Mouse (Mus musculus): Measurements from ENCODE around the gene Olfr549. TPM values are rescaled to one million over a fixed set of nuclear protein-coding genes. Genes with fewer than 3 reads are reported as not detected.
A peak's percentile ranks its signal among the peaks of the same experiment; 100 is the strongest.

Gene Olfr549
- total RNA-seq (2021) (not detected), polyA plus RNA-seq (2012; rRNA removed) (not detected in 2 replicates)
- long read RNA-seq, result 0 reads

- intact Hi-C loops (cut with DNase I), result no loop called here
- DNase-seq, result no peak
- 78% methylated on average over 3 of the region's 3 CpGs for WGBS
- Histone ChIP-seq H3K9ac (ENCODE audit: low read depth, low read length) (no peak within 1 kb of the TSS), H3K27me3 (ENCODE audit: control insufficient read depth, insufficient read depth, low read length) (no peaks in the 10 kb centered on the region), H3K36me3 (ENCODE audit: control insufficient read depth, insufficient read depth, low read length) (no peaks in the 10 kb centered on the region), H3K27ac (no peak within 1 kb of the TSS), H3K4me3 (no peak within 1 kb of the TSS), H3K4me1 (ENCODE audit: control insufficient read depth, insufficient read depth, low read length) (no peaks in the 10 kb centered on the region), H3K79me2 (replicated peaks; ENCODE audit: control insufficient read depth, insufficient read depth, low read length) (no peaks in the 10 kb centered on the region)
- TF ChIP-seq EP300 (IDR thresholded peaks at IDR 0.05; ENCODE audit: insufficient read depth, low read depth, low read length) (no peak), POLR2A (IDR thresholded peaks at IDR 0.05; ENCODE audit: insufficient read depth, low read depth, low read length) (no peak), CTCF (IDR thresholded peaks at IDR 0.05) (no peak)
Measured at GRCm38 (mm10) chr7:102549570-102549969, at the start of gene Olfr549. Olfr549 (plus strand) TSS chr7:102549870.

DNA sequence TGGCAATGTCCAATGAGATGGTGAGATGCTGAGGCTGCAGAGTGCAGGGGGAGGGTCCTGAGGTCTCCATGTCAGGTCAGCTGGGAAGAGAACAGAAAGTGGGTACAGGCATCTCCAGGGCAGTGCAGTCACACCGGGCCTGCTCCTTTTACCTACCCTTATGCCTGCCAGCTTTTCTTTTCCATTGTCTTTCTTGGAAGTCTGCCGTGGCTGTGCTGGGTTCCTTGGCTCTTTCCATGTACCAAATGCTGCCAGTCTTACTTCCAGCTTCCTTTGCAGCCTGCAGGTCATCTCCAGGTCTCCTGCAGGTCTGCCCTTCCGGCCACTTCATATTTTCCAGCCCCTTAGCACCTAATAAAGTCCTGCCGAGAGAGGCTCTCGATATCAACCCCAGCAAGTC is 47.7 kb upstream of the Olfr549 start:
- 62% methylated on average over 5 of the region's 5 CpGs for WGBS

GRCm38 (mm10) chr7:102506848-102507247 is 42.8 kb upstream of the Olfr549 start:
- no peak overlapping the region for H3K27ac ChIP-seq

More for the DNA sequence above, 47.7 kb upstream of the Olfr549 start:
- H3K36me3 ChIP-seq (ENCODE audit: control insufficient read depth, insufficient read depth, low read length), result no peaks in the 10 kb centered on the region
- H3K27ac ChIP-seq, result no peak overlapping the region
- TF ChIP-seq EP300 (IDR thresholded peaks at IDR 0.05; ENCODE audit: insufficient read depth, low read depth, low read length) (no peak), CTCF (IDR thresholded peaks at IDR 0.05) (no peak), POLR2A (IDR thresholded peaks at IDR 0.05; ENCODE audit: insufficient read depth, low read depth, low read length) (no peak)
- no peaks in the 10 kb centered on the region for H3K27me3 ChIP-seq (ENCODE audit: control insufficient read depth, insufficient read depth, low read length)
- H3K4me1 ChIP-seq (ENCODE audit: control insufficient read depth, insufficient read depth, low read length), result no peaks in the 10 kb centered on the region
- DNase-seq, result no peak
- no peak overlapping the region for H3K4me3 ChIP-seq
- intact Hi-C loops (cut with DNase I), result loop anchor here (10.0 kb wide), 1 partner anchor 1303 kb away; no protein-coding TSS in a partner anchor
- no peaks in the 10 kb centered on the region for H3K79me2 ChIP-seq (replicated peaks; ENCODE audit: control insufficient read depth, insufficient read depth, low read length)
- H3K9ac ChIP-seq (ENCODE audit: low read depth, low read length), result no peak overlapping the region

GRCm38 (mm10) chr7:102508066-102508465 is 41.6 kb upstream of the Olfr549 start:
- intact Hi-C loops (cut with DNase I), result loop anchor here (10.0 kb wide), 1 partner anchor 1297 kb away; no protein-coding TSS in a partner anchor

More at GRCm38 (mm10) chr7:102506848-102507247, 42.8 kb upstream of the Olfr549 start:
- TF ChIP-seq EP300 (IDR thresholded peaks at IDR 0.05; ENCODE audit: insufficient read depth, low read depth, low read length) (0 out of 2 replicates have a peak, but pooled peaks have one; percentile 57), CTCF (IDR thresholded peaks at IDR 0.05) (peak; percentile 93), POLR2A (IDR thresholded peaks at IDR 0.05; ENCODE audit: insufficient read depth, low read depth, low read length) (no peak)
- no peaks in the 10 kb centered on the region for H3K4me1 ChIP-seq (ENCODE audit: control insufficient read depth, insufficient read depth, low read length)
- peak; percentile 59 to 73 for DNase-seq
- no peak overlapping the region for H3K9ac ChIP-seq (ENCODE audit: low read depth, low read length)
- no peaks in the 10 kb centered on the region for H3K36me3 ChIP-seq (ENCODE audit: control insufficient read depth, insufficient read depth, low read length)
- intact Hi-C loops (cut with DNase I), result loop anchor here (10.0 kb wide), 1 partner anchor 1298 kb away; no protein-coding TSS in a partner anchor
- H3K4me3 ChIP-seq, result no peak overlapping the region
- no peaks in the 10 kb centered on the region for H3K27me3 ChIP-seq (ENCODE audit: control insufficient read depth, insufficient read depth, low read length)
- WGBS, result 35% methylated on average over 3 of the region's 3 CpGs
- no peaks in the 10 kb centered on the region for H3K79me2 ChIP-seq (replicated peaks; ENCODE audit: control insufficient read depth, insufficient read depth, low read length)

DNA sequence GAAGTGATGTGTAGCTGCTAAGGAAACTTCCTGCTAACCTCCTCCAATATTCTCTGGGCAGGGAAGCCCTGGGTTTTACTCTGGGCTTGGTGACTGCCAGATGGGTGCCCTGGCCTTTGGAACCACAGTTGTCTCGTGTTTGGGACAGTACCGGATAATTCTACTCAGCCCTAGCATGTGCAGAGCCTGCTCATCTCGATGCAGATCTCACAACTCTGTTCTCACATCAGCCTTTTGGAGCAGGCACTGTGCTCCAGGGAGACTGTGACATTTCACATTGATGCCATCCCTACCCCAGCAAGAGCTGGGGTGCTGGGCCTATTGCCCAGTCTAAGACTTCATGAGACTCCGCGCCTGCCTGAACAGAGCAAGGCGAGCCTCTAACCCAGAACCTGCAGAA is 41.0 kb upstream of the Olfr549 start:
- Histone ChIP-seq H3K27me3 (ENCODE audit: control insufficient read depth, insufficient read depth, low read length) (no peaks in the 10 kb centered on the region), H3K4me1 (ENCODE audit: control insufficient read depth, insufficient read depth, low read length) (no peaks in the 10 kb centered on the region), H3K79me2 (replicated peaks; ENCODE audit: control insufficient read depth, insufficient read depth, low read length) (no peaks in the 10 kb centered on the region), H3K9ac (ENCODE audit: low read depth, low read length) (no peak overlapping the region), H3K4me3 (no peak overlapping the region), H3K27ac (no peak overlapping the region), H3K36me3 (ENCODE audit: control insufficient read depth, insufficient read depth, low read length) (no peaks in the 10 kb centered on the region)
- 85% methylated on average over 6 of the region's 6 CpGs for WGBS
- DNase-seq, result no peak
- intact Hi-C loops (cut with DNase I), result loop anchor here (10.0 kb wide), 1 partner anchor 1296 kb away; no protein-coding TSS in a partner anchor
- TF ChIP-seq EP300 (IDR thresholded peaks at IDR 0.05; ENCODE audit: insufficient read depth, low read depth, low read length) (no peak), POLR2A (IDR thresholded peaks at IDR 0.05; ENCODE audit: insufficient read depth, low read depth, low read length) (no peak), CTCF (IDR thresholded peaks at IDR 0.05) (no peak)

More at GRCm38 (mm10) chr7:102508066-102508465, 41.6 kb upstream of the Olfr549 start:
- Histone ChIP-seq H3K4me3 (no peak overlapping the region), H3K36me3 (ENCODE audit: control insufficient read depth, insufficient read depth, low read length) (no peaks in the 10 kb centered on the region), H3K27ac (no peak overlapping the region), H3K9ac (ENCODE audit: low read depth, low read length) (no peak overlapping the region), H3K79me2 (replicated peaks; ENCODE audit: control insufficient read depth, insufficient read depth, low read length) (no peaks in the 10 kb centered on the region), H3K4me1 (ENCODE audit: control insufficient read depth, insufficient read depth, low read length) (no peaks in the 10 kb centered on the region), H3K27me3 (ENCODE audit: control insufficient read depth, insufficient read depth, low read length) (no peaks in the 10 kb centered on the region)
- WGBS, result 80% methylated on average over 9 of the region's 9 CpGs
- no peak for TF ChIP-seq POLR2A (IDR thresholded peaks at IDR 0.05; ENCODE audit: insufficient read depth, low read depth, low read length)
- TF ChIP-seq CTCF (IDR thresholded peaks at IDR 0.05), result no peak
- DNase-seq, result no peak

DNA sequence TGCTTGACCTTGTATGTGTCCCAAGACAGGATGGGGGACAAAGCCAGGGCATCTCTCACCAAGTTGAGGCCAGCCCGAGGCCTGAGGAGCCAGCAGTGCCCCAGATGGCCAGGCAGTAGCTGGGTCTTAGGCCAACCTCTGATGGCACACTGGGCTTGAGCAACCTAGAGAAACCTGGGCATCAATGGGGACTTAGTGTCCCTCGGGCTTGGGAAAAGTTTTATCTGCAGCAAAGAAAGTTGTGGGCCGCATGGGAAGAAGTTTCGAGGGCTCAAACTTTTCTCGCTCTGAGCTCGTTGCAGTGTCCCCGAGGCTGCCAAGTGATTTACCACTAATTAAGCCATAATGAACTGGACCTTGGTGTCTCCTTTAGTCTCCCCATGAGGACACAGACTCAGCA is 39.9 kb upstream of the Olfr549 start:
- Histone ChIP-seq H3K27me3 (ENCODE audit: control insufficient read depth, insufficient read depth, low read length) (no peaks in the 10 kb centered on the region), H3K4me3 (no peak overlapping the region), H3K27ac (no peak overlapping the region), H3K36me3 (ENCODE audit: control insufficient read depth, insufficient read depth, low read length) (no peaks in the 10 kb centered on the region), H3K79me2 (replicated peaks; ENCODE audit: control insufficient read depth, insufficient read depth, low read length) (no peaks in the 10 kb centered on the region), H3K9ac (ENCODE audit: low read depth, low read length) (no peak overlapping the region), H3K4me1 (ENCODE audit: control insufficient read depth, insufficient read depth, low read length) (no peaks in the 10 kb centered on the region)
- TF ChIP-seq EP300 (IDR thresholded peaks at IDR 0.05; ENCODE audit: insufficient read depth, low read depth, low read length), result no peak
- TF ChIP-seq POLR2A (IDR thresholded peaks at IDR 0.05; ENCODE audit: insufficient read depth, low read depth, low read length), result no peak
- no peak for TF ChIP-seq CTCF (IDR thresholded peaks at IDR 0.05)
- intact Hi-C loops (cut with DNase I), result loop anchor here (10.0 kb wide), 1 partner anchor 1295 kb away; no protein-coding TSS in a partner anchor
- DNase-seq, result no peak
- 81% methylated on average over 7 of the region's 7 CpGs for WGBS

All from heart, adult 2 months (tissue).